Mouse (Mus musculus) thymus, postnatal 36 days (tissue): ENCODE data around the gene Abcc6.
"Not testable (repeated sequence)": the region's sequence is repeated elsewhere in the genome, so short reads cannot be mapped to it uniquely, and the experiment has no call there.

ENCODE experiments used
- DNase-seq, 2 experiments: peaks; one replicate each; pipeline ENCODE4 v3.0.0; 2022; ENCODE audit warnings: mixed read lengths in 2 of 2

Gene Abcc6

GRCm38 (mm10) chr7:46025436-46025835 is 4.7 kb downstream of the Abcc6 start:
- no peak for DNase-seq

GRCm38 (mm10) chr7:46021951-46022350 is 8.2 kb downstream of the Abcc6 start:
- DNase-seq, result no peak

- DNase-seq, result no peak
Measured at GRCm38 (mm10) chr7:46019594-46019993, 10.5 kb downstream of the Abcc6 start.

GRCm38 (mm10) chr7:46013266-46014010 is 16.7 kb downstream of the Abcc6 start:
- no peak for DNase-seq

GRCm38 (mm10) chr7:46012121-46012520 is 18.0 kb downstream of the Abcc6 start:
- no peak for DNase-seq

GRCm38 (mm10) chr7:46009578-46009977 is 20.5 kb downstream of the Abcc6 start:
- peak; percentile 33 for DNase-seq

GRCm38 (mm10) chr7:46002748-46003147 is 27.4 kb downstream of the Abcc6 start:
- DNase-seq, result no peak

GRCm38 (mm10) chr7:46000577-46000976 is 29.5 kb downstream of the Abcc6 start:
- no peak for DNase-seq

GRCm38 (mm10) chr7:45992470-45992869 is 37.6 kb downstream of the Abcc6 start:
- DNase-seq, result no peak

GRCm38 (mm10) chr7:45988344-45988743 is 41.8 kb downstream of the Abcc6 start:
- DNase-seq, result no peak

- DNase-seq, result no peak
Measured at GRCm38 (mm10) chr7:45986893-45987292, 43.2 kb downstream of the Abcc6 start.

- no peak for DNase-seq
Measured at GRCm38 (mm10) chr7:45981612-45982011, 48.5 kb downstream of the Abcc6 start.

- DNase-seq, result no peak
Measured at GRCm38 (mm10) chr7:45974512-45974911, 55.6 kb downstream of the Abcc6 start.

- DNase-seq, result no peak
Measured at GRCm38 (mm10) chr7:45974103-45974502, 56.0 kb downstream of the Abcc6 start.

GRCm38 (mm10) chr7:45973271-45973687 is 56.8 kb downstream of the Abcc6 start:
- no peak for DNase-seq

- no peak for DNase-seq
Measured at GRCm38 (mm10) chr7:45971831-45972723, 58.0 kb downstream of the Abcc6 start.

- DNase-seq, result no peak
Measured at GRCm38 (mm10) chr7:45956611-45957010, 73.5 kb downstream of the Abcc6 start.

- DNase-seq, result no peak
Measured at GRCm38 (mm10) chr7:45949061-45949460, 81.0 kb downstream of the Abcc6 start.

GRCm38 (mm10) chr7:45943280-45943679 is 86.8 kb downstream of the Abcc6 start:
- DNase-seq, result not testable (repeated sequence)

- DNase-seq, result no peak
Measured at GRCm38 (mm10) chr7:45941986-45942385, 88.1 kb downstream of the Abcc6 start.

GRCm38 (mm10) chr7:45939836-45940235 is 90.3 kb downstream of the Abcc6 start:
- no peak for DNase-seq

- DNase-seq, result peak; percentile 65 to 70
Measured at GRCm38 (mm10) chr7:45935114-45935513, 95.0 kb downstream of the Abcc6 start.

GRCm38 (mm10) chr7:45933766-45934165 is 96.3 kb downstream of the Abcc6 start:
- DNase-seq, result not testable (repeated sequence)

GRCm38 (mm10) chr7:45929688-45930087 is 100.4 kb downstream of the Abcc6 start:
- no peak for DNase-seq
